Mouse (Mus musculus): Measurements from ENCODE around the gene Def8. TPM values are rescaled to one million over a fixed set of nuclear protein-coding genes. Genes with fewer than 3 reads are reported as not detected.

Gene Def8
- polyA plus RNA-seq (2014; fragmentation: Nextera tagmentation; extraction: Ambion mirVana): 47.4 and 52.8 TPM in 2 replicates

DNA sequence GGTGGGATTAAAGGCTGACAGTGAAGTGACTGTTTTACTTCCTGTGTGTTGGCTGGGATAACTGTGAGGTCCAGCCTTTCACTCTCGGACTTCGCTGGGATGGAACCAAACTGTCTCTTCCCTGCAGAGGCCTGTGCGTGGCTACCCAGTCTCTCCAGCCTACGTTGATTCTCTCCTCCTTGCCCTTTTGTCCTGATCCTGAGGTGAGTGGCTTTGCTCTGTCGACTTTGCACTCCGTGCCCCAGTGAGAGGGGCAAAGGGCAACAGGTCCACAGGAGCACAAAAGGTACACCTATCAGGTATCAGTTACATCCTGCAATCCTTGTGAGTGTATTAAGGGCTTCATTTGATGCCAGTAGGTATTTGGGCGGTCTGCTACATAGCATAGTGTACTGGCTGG lies at the start of gene Def8:
Gene Def8, plus strand, starts transcription at position 87 of the 400 bp plus-strand sequence.
- Histone ChIP-seq H3K4me2 (ENCODE audit: low read depth, low read length) (peak within 1 kb of the TSS; percentile 30; the same call in 1 of the 2 replicates), H3K27ac (ENCODE audit: low read depth, low read length) (no peak within 1 kb of the TSS), H3K9me3 (ENCODE audit: control insufficient read depth, low read length) (peaks cover 2% of the 10 kb centered on the region), H3K36me3 (ENCODE audit: control insufficient read depth, insufficient read depth, low read length) (peaks cover 34% of the 10 kb centered on the region), H3K27me3 (ENCODE audit: control insufficient read depth, insufficient read depth, low read length) (no peaks in the 10 kb centered on the region), H3K9ac (replicated peaks; ENCODE audit: low read depth, low read length) (no peak within 1 kb of the TSS; the same call in 1 of the 2 replicates), H3K4me1 (ENCODE audit: control insufficient read depth, insufficient read depth, low read length) (no peaks in the 10 kb centered on the region), H3K4me3 (ENCODE audit: low read depth, low read length) (no peak within 1 kb of the TSS)
- WGBS: 77% methylated on average over 7 of the region's 7 CpGs
- no peak for ATAC-seq (ENCODE audit: low read depth)

DNA sequence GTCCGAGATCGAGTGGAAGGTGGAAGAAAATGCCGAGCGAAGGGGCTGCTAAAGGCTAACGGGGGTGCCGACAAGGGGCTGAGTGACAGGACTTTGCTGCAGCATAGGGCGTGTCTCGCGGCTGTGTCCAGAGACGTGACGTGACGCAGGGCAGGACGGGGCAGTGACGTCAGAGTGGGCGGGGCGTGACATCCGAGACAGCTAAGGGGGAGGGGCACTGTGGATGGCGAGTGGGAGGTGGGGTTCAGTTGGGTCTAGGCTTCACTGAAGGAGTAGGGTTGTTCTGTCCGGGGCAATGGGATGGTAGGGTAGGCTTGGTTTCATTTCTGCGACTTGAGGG lies 49.1 kb upstream of the Def8 start:
- 0 out of 2 replicates have a peak, but pooled peaks cover 10% of the 10 kb centered on the region for H3K36me3 ChIP-seq (ENCODE audit: control insufficient read depth, insufficient read depth, low read length)
- H3K27me3 ChIP-seq (ENCODE audit: control insufficient read depth, insufficient read depth, low read length): no peaks in the 10 kb centered on the region
- peak; percentile 79 for ATAC-seq (ENCODE audit: low read depth)
- H3K9me3 ChIP-seq (ENCODE audit: control insufficient read depth, low read length): no peaks in the 10 kb centered on the region
- peak overlapping the region; percentile 97 for H3K27ac ChIP-seq (ENCODE audit: low read depth, low read length)
- H3K9ac ChIP-seq (replicated peaks; ENCODE audit: low read depth, low read length): peak overlapping the region; percentile 82
- WGBS: 2% methylated on average over 20 of the region's 20 CpGs
- peak overlapping the region; percentile 71 for H3K4me2 ChIP-seq (ENCODE audit: low read depth, low read length)
- peaks cover 16% of the 10 kb centered on the region for H3K4me1 ChIP-seq (ENCODE audit: control insufficient read depth, insufficient read depth, low read length)
- peak overlapping the region; percentile 88 for H3K4me3 ChIP-seq (ENCODE audit: low read depth, low read length)

DNA sequence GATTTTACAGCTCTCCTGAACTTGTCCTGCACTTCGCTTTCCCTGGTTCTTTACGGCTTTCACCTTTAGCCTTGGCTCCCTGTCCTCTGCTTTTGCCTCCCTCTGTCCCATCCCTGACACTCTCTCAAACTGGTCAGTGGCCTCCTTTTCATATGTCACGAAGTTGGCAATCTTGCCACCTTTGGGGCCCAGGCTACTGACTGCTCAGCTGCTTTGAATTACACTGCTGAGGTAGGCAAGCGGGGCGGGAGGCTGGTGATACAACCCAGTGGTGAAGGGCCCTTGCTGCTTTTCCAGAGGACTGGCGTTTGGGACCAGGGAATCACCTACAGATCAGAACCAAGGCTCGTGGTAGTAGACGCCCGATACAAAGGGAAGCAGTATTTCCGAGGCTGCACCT lies 47.6 kb upstream of the Def8 start:
- no peak overlapping the region for H3K9ac ChIP-seq (replicated peaks; ENCODE audit: low read depth, low read length)
- ATAC-seq (ENCODE audit: low read depth): no peak
- H3K27ac ChIP-seq (ENCODE audit: low read depth, low read length): peak overlapping the region; percentile 39; the same call in 1 of the 2 replicates
- 0 out of 2 replicates have a peak, but pooled peaks cover 6% of the 10 kb centered on the region for H3K36me3 ChIP-seq (ENCODE audit: control insufficient read depth, insufficient read depth, low read length)
- WGBS: 78% methylated on average over 10 of the region's 10 CpGs
- no peak overlapping the region for H3K4me3 ChIP-seq (ENCODE audit: low read depth, low read length)
- H3K27me3 ChIP-seq (ENCODE audit: control insufficient read depth, insufficient read depth, low read length): no peaks in the 10 kb centered on the region
- peaks cover 16% of the 10 kb centered on the region for H3K4me1 ChIP-seq (ENCODE audit: control insufficient read depth, insufficient read depth, low read length)
- no peak overlapping the region for H3K4me2 ChIP-seq (ENCODE audit: low read depth, low read length)
- no peaks in the 10 kb centered on the region for H3K9me3 ChIP-seq (ENCODE audit: control insufficient read depth, low read length)

DNA sequence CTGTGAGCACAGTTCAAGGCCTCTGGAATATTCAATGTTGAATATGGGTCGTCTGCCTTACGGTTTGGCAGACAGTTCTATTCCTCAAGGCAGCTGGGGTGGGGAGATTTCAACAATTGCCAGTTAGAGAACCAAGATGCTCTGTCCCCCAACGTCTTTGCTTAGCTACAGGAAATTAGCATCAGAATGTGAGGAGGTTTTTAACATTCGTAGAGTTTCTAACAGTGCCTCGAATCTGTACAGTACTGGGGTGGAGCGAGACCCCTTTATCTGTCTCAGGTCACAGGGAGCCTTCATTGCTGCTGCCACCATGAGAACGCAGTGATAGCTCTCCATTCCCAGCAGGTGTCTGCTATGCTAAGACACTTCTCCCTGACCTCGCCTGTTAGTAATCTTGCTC lies 47.2 kb upstream of the Def8 start:
- Histone ChIP-seq H3K27ac (ENCODE audit: low read depth, low read length) (peak overlapping the region; percentile 39; the same call in 1 of the 2 replicates), H3K9me3 (ENCODE audit: control insufficient read depth, low read length) (no peaks in the 10 kb centered on the region), H3K36me3 (ENCODE audit: control insufficient read depth, insufficient read depth, low read length) (0 out of 2 replicates have a peak, but pooled peaks cover 6% of the 10 kb centered on the region), H3K9ac (replicated peaks; ENCODE audit: low read depth, low read length) (no peak overlapping the region), H3K4me1 (ENCODE audit: control insufficient read depth, insufficient read depth, low read length) (peaks cover 16% of the 10 kb centered on the region), H3K27me3 (ENCODE audit: control insufficient read depth, insufficient read depth, low read length) (no peaks in the 10 kb centered on the region), H3K4me2 (ENCODE audit: low read depth, low read length) (no peak overlapping the region), H3K4me3 (ENCODE audit: low read depth, low read length) (no peak overlapping the region)
- WGBS: 50% methylated on average over 8 of the region's 8 CpGs
- ATAC-seq (ENCODE audit: low read depth): no peak

DNA sequence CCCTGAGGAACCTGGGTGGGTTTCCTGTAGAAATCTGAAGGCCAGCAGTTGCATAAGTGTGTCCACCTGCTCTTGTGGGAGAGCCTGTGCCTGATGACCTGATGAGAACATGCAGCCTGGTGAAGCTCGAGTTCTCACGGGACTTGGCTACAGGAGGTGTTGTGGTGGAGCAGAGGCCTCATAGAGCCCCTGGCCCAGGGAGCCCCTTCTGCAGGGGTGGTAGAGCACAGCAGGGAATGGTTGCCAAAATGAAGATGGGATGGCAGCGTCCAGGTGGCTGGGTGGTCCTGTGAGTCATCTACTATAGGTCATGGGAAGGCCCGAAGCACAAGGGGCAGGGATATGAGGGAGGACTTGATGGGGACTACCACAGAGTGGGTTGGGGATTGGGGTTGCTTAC lies 41.6 kb upstream of the Def8 start:
- no peak overlapping the region for H3K4me2 ChIP-seq (ENCODE audit: low read depth, low read length)
- 92% methylated on average over 4 of the region's 4 CpGs for WGBS
- no peak for ATAC-seq (ENCODE audit: low read depth)

DNA sequence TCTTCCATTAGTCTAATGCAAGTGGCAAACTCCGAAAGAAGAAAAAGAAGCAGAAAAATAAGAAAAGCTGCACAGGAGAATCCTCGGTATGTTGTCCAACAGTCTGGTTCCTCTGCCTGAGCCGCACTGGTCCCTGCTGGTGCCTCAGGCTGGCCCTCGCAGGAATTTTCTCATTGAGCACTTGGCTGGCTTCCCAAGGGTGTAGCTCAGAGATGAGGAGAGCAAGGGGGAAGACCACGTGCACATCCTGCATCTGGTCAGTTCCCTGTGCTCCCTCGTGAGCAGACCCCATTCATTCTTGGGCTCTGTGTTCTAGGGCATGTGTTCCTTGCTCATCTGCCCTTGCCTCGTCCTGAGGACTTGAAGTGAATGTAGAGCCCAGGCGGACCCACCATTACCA lies 40.8 kb upstream of the Def8 start:
- peaks cover 62% of the 10 kb centered on the region for H3K36me3 ChIP-seq (ENCODE audit: control insufficient read depth, insufficient read depth, low read length)
- H3K9me3 ChIP-seq (ENCODE audit: control insufficient read depth, low read length): no peaks in the 10 kb centered on the region
- no peak for ATAC-seq (ENCODE audit: low read depth)
- no peaks in the 10 kb centered on the region for H3K4me1 ChIP-seq (ENCODE audit: control insufficient read depth, insufficient read depth, low read length)
- H3K4me2 ChIP-seq (ENCODE audit: low read depth, low read length): no peak overlapping the region
- H3K27ac ChIP-seq (ENCODE audit: low read depth, low read length): no peak overlapping the region
- H3K9ac ChIP-seq (replicated peaks; ENCODE audit: low read depth, low read length): no peak overlapping the region
- no peaks in the 10 kb centered on the region for H3K27me3 ChIP-seq (ENCODE audit: control insufficient read depth, insufficient read depth, low read length)
- H3K4me3 ChIP-seq (ENCODE audit: low read depth, low read length): no peak overlapping the region
- WGBS: 88% methylated on average over 8 of the region's 8 CpGs

More for the DNA sequence above, 41.6 kb upstream of the Def8 start:
- no peaks in the 10 kb centered on the region for H3K9me3 ChIP-seq (ENCODE audit: control insufficient read depth, low read length)
- H3K4me1 ChIP-seq (ENCODE audit: control insufficient read depth, insufficient read depth, low read length): no peaks in the 10 kb centered on the region
- no peaks in the 10 kb centered on the region for H3K27me3 ChIP-seq (ENCODE audit: control insufficient read depth, insufficient read depth, low read length)
- H3K27ac ChIP-seq (ENCODE audit: low read depth, low read length): no peak overlapping the region
- no peak overlapping the region for H3K9ac ChIP-seq (replicated peaks; ENCODE audit: low read depth, low read length)
- H3K4me3 ChIP-seq (ENCODE audit: low read depth, low read length): no peak overlapping the region
- H3K36me3 ChIP-seq (ENCODE audit: control insufficient read depth, insufficient read depth, low read length): peaks cover 54% of the 10 kb centered on the region

DNA sequence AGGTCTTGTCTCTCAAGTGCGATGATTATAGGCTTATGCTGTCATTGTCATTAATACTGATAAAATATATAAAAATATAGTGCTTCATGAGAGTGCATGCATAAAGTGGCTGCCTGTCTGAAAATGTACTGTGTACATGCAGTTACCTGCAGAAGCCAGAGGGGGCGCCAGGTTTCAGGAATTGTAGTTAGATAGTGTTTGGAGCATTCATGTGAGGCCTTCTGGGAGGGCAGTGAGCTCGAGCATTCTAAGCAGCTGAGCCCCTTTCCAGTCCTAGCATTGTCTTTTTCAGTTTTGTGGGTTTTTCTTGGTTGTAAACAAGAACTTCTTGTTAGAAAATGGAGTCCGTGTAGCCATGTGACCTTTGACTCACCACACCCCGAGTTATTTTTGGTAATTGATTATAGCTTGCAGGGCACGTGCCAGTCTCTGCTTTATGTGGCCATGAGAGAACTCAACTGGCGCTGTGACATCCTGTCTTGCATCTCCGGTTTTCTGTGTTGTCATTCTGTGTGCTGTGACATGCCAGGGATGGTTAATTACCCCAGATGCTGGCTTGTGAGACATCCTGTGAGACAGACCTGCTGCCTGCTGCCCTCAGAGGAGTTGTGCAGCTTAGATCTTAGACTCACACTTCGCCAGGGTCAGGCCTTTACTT lies 38.3 kb upstream of the Def8 start:
- Histone ChIP-seq H3K36me3 (ENCODE audit: control insufficient read depth, insufficient read depth, low read length) (peaks cover 81% of the 10 kb centered on the region), H3K4me3 (ENCODE audit: low read depth, low read length) (no peak overlapping the region), H3K9me3 (ENCODE audit: control insufficient read depth, low read length) (no peaks in the 10 kb centered on the region), H3K9ac (replicated peaks; ENCODE audit: low read depth, low read length) (no peak overlapping the region), H3K4me1 (ENCODE audit: control insufficient read depth, insufficient read depth, low read length) (no peaks in the 10 kb centered on the region), H3K27me3 (ENCODE audit: control insufficient read depth, insufficient read depth, low read length) (no peaks in the 10 kb centered on the region), H3K27ac (ENCODE audit: low read depth, low read length) (no peak overlapping the region), H3K4me2 (ENCODE audit: low read depth, low read length) (no peak overlapping the region)
- 72% methylated on average over 9 of the region's 9 CpGs for WGBS
- no peak for ATAC-seq (ENCODE audit: low read depth)

DNA sequence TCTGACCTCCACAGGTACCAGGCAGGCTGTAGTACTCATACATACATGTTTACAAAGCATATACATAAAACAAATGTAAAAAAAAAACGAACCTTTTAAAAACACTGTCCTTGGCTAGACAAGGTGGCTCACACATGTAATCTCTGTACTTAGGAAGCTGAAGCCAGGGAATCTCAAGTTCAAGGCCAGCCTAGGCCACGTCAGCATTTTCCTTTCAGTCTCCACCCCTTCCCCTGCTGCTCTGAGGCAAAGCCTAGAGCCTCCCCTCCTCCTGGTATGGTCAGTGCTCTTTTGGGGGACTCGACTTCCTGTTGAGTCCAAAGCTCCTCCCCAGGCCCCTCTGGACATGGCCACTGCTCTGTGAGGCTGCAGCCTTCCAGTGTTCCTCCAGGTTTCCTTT lies 36.3 kb upstream of the Def8 start:
- Histone ChIP-seq H3K27me3 (ENCODE audit: control insufficient read depth, insufficient read depth, low read length) (no peaks in the 10 kb centered on the region), H3K4me3 (ENCODE audit: low read depth, low read length) (no peak overlapping the region), H3K9ac (replicated peaks; ENCODE audit: low read depth, low read length) (no peak overlapping the region), H3K9me3 (ENCODE audit: control insufficient read depth, low read length) (no peaks in the 10 kb centered on the region), H3K36me3 (ENCODE audit: control insufficient read depth, insufficient read depth, low read length) (peaks cover 94% of the 10 kb centered on the region), H3K27ac (ENCODE audit: low read depth, low read length) (no peak overlapping the region), H3K4me1 (ENCODE audit: control insufficient read depth, insufficient read depth, low read length) (no peaks in the 10 kb centered on the region), H3K4me2 (ENCODE audit: low read depth, low read length) (no peak overlapping the region)
- no peak for ATAC-seq (ENCODE audit: low read depth)
- 93% methylated on average over 3 of the region's 3 CpGs for WGBS

DNA sequence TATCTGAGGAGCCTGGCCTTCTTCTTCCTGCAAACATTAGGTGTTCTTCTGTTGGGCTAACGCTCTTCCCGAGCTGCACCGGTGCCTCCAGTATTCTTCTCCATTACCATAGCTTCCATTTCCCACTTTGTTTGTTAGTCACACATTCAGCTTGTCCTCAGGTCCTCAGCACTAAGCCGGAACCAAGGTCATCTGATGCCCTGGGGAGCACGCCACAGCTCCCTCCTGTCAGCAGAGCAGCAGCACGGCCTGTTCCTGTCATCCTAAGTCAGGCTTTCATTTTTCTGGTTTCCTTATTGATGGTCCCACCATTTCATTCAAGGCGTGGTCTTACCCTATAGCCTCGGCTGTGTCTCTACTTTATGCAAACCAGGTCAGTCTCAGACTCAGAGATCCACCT lies 35.5 kb upstream of the Def8 start:
- Histone ChIP-seq H3K4me3 (ENCODE audit: low read depth, low read length) (no peak overlapping the region), H3K27me3 (ENCODE audit: control insufficient read depth, insufficient read depth, low read length) (no peaks in the 10 kb centered on the region), H3K36me3 (ENCODE audit: control insufficient read depth, insufficient read depth, low read length) (peaks cover 94% of the 10 kb centered on the region), H3K9ac (replicated peaks; ENCODE audit: low read depth, low read length) (no peak overlapping the region), H3K27ac (ENCODE audit: low read depth, low read length) (no peak overlapping the region), H3K4me2 (ENCODE audit: low read depth, low read length) (no peak overlapping the region), H3K4me1 (ENCODE audit: control insufficient read depth, insufficient read depth, low read length) (no peaks in the 10 kb centered on the region), H3K9me3 (ENCODE audit: control insufficient read depth, low read length) (no peaks in the 10 kb centered on the region)
- no peak for ATAC-seq (ENCODE audit: low read depth)
- 93% methylated on average over 8 of the region's 8 CpGs for WGBS

All from neural tube, embryonic 14.5 days (tissue).